Mouse (Mus musculus): Measurements from ENCODE around the gene BC052040. TPM values are rescaled to one million over a fixed set of nuclear protein-coding genes. Genes with fewer than 3 reads are reported as not detected.

Gene BC052040
- polyA plus RNA-seq, 1 experiment, result 1.6 TPM

GRCm38 (mm10) chr2:115813721-115814120 lies 232.2 kb downstream of the BC052040 start:
- Histone ChIP-seq H3K4me1 (ENCODE audit: control insufficient read depth, insufficient read depth, insufficient read length, low read length) (no peaks in the 10 kb centered on the region), H3K27me3 (ENCODE audit: control insufficient read depth, insufficient read depth, low read length) (no peaks in the 10 kb centered on the region), H3K36me3 (ENCODE audit: control insufficient read depth, insufficient read depth, low read length) (no peaks in the 10 kb centered on the region), H3K4me3 (ENCODE audit: low read depth, low read length) (no peak overlapping the region), H3K27ac (ENCODE audit: insufficient read depth, low read depth, low read length) (no peak overlapping the region)
- WGBS, result 44% methylated on average over 6 of the region's 6 CpGs
- TF ChIP-seq CTCF (IDR thresholded peaks at IDR 0.05; ENCODE audit: extremely low read depth, insufficient read length, insufficient replicate concordance, low read depth, low read length) (no peak), POLR2A (IDR thresholded peaks at IDR 0.05; ENCODE audit: low read depth, low read length) (no peak)

GRCm38 (mm10) chr2:115817959-115818358 lies 236.4 kb downstream of the BC052040 start:
- no peaks in the 10 kb centered on the region for H3K36me3 ChIP-seq (ENCODE audit: control insufficient read depth, insufficient read depth, low read length)
- 69% methylated on average over 6 of the region's 6 CpGs for WGBS
- no peaks in the 10 kb centered on the region for H3K4me1 ChIP-seq (ENCODE audit: control insufficient read depth, insufficient read depth, insufficient read length, low read length)
- H3K27me3 ChIP-seq (ENCODE audit: control insufficient read depth, insufficient read depth, low read length), result no peaks in the 10 kb centered on the region
- no peak overlapping the region for H3K27ac ChIP-seq (ENCODE audit: insufficient read depth, low read depth, low read length)
- no peak overlapping the region for H3K4me3 ChIP-seq (ENCODE audit: low read depth, low read length)
- TF ChIP-seq POLR2A (IDR thresholded peaks at IDR 0.05; ENCODE audit: low read depth, low read length) (no peak), CTCF (IDR thresholded peaks at IDR 0.05; ENCODE audit: extremely low read depth, insufficient read length, insufficient replicate concordance, low read depth, low read length) (no peak)

GRCm38 (mm10) chr2:115822361-115822760 lies 240.8 kb downstream of the BC052040 start:
- Histone ChIP-seq H3K4me1 (ENCODE audit: control insufficient read depth, insufficient read depth, insufficient read length, low read length) (no peaks in the 10 kb centered on the region), H3K27me3 (ENCODE audit: control insufficient read depth, insufficient read depth, low read length) (no peaks in the 10 kb centered on the region), H3K36me3 (ENCODE audit: control insufficient read depth, insufficient read depth, low read length) (no peaks in the 10 kb centered on the region), H3K4me3 (ENCODE audit: low read depth, low read length) (no peak overlapping the region), H3K27ac (ENCODE audit: insufficient read depth, low read depth, low read length) (no peak overlapping the region)
- no peak for TF ChIP-seq POLR2A (IDR thresholded peaks at IDR 0.05; ENCODE audit: low read depth, low read length)
- no peak for TF ChIP-seq CTCF (IDR thresholded peaks at IDR 0.05; ENCODE audit: extremely low read depth, insufficient read length, insufficient replicate concordance, low read depth, low read length)
- WGBS, result 93% methylated on average over 5 of the region's 5 CpGs
